Mouse (Mus musculus) R1 (cell line): ENCODE measurements around the gene Itpa.
"Not testable (repeated sequence)": the region's sequence is repeated elsewhere in the genome, so short reads cannot be mapped to it uniquely, and the experiment has no call there.

ENCODE experiments used
- DNase-seq: peaks from one replicate; pipeline ENCODE4 v3.0.0-alpha.2; 2018; ENCODE audit warnings: low read depth, low spot score

The Itpa gene

GRCm38 (mm10) chr2:130667559-130667958 is at the start of gene Itpa:
Gene Itpa, plus strand, starts transcription at chr2:130667610.
- DNase-seq: peak; percentile 95

GRCm38 (mm10) chr2:130618972-130619371 is 48.4 kb upstream of the Itpa start:
- no peak for DNase-seq

- peak; percentile 78 for DNase-seq
Observed at GRCm38 (mm10) chr2:130628424-130628823, 39.0 kb upstream of the Itpa start.

- peak; percentile 58 for DNase-seq
Observed at GRCm38 (mm10) chr2:130629080-130629838, 38.2 kb upstream of the Itpa start.

GRCm38 (mm10) chr2:130629839-130630203 is 37.6 kb upstream of the Itpa start, which contains the start of the genes Fastkd5 and Ubox5:
Gene Fastkd5, minus strand, starts transcription at chr2:130630027.
Gene Ubox5, minus strand, starts transcription at chr2:130630038.
- peak; percentile 87 for DNase-seq

GRCm38 (mm10) chr2:130632416-130632815 is 35.0 kb upstream of the Itpa start:
- no peak for DNase-seq

- DNase-seq: peak; percentile 53
Observed at GRCm38 (mm10) chr2:130632887-130633675, 34.3 kb upstream of the Itpa start.

GRCm38 (mm10) chr2:130634006-130634738 is 33.2 kb upstream of the Itpa start:
- peak; percentile 22 for DNase-seq

GRCm38 (mm10) chr2:130634739-130635411 is 32.5 kb upstream of the Itpa start:
- DNase-seq: peak; percentile 31

GRCm38 (mm10) chr2:130635847-130636246 is 31.6 kb upstream of the Itpa start:
- peak; percentile 31 for DNase-seq

GRCm38 (mm10) chr2:130638101-130638611 is 29.3 kb upstream of the Itpa start:
- DNase-seq: peak; percentile 58

GRCm38 (mm10) chr2:130639276-130639675 is 28.1 kb upstream of the Itpa start:
- peak; percentile 30 for DNase-seq

GRCm38 (mm10) chr2:130641351-130642025 is 25.9 kb upstream of the Itpa start:
- DNase-seq: no peak

GRCm38 (mm10) chr2:130642197-130642660 is 25.2 kb upstream of the Itpa start:
- peak; percentile 66 for DNase-seq

GRCm38 (mm10) chr2:130642684-130643369 is 24.6 kb upstream of the Itpa start, which contains the start of gene Lzts3:
Gene Lzts3, minus strand, starts transcription at chr2:130642803.
- peak; percentile 89 for DNase-seq

GRCm38 (mm10) chr2:130645198-130645597 is 22.2 kb upstream of the Itpa start:
- no peak for DNase-seq

- not testable (repeated sequence) for DNase-seq
Observed at GRCm38 (mm10) chr2:130649028-130649427, 18.4 kb upstream of the Itpa start.

- no peak for DNase-seq
Observed at GRCm38 (mm10) chr2:130653303-130653702, 14.1 kb upstream of the Itpa start.

GRCm38 (mm10) chr2:130653760-130654159 is 13.7 kb upstream of the Itpa start:
- no peak for DNase-seq
